ENCODE assay signal across 12 mouse cellular contexts in genomic region chr14:24875934-24876333, GRCm38 (mm10).
DNase-seq lines count a peak whose midpoint lies in the region; ATAC-seq and TF ChIP-seq lines count a peak whose summit lies in the region.
"Had no signal": no experiment of that assay in that cellular context is flagged by ENCODE, and none has a peak within 500 bp of the region (broad histone marks: within the 10 kb centered on the region; RNA-seq: fewer than 3 reads in every experiment).

No protein-coding gene starts in this region.

- H3K9me3 ChIP-seq in hindbrain, embryonic 11.5 days (ENCODE audit: control insufficient read depth, low read length) = no peaks in the 10 kb centered on the region
- no peaks in the 10 kb centered on the region for H3K9me3 ChIP-seq in hindbrain, embryonic 12.5 days (replicated peaks)
- H3K9me3 ChIP-seq in forebrain, embryonic 13.5 days (replicated peaks) = no peaks in the 10 kb centered on the region
- H3K9me3 ChIP-seq in midbrain, embryonic 14.5 days (ENCODE audit: control insufficient read depth, low read length) = no peaks in the 10 kb centered on the region
- H3K9me3 ChIP-seq: embryonic facial prominence, embryonic 15.5 days had no signal

- WGBS in cerebellum, adult 2 months = 66% methylated on average over 6 of the region's 6 CpGs
- WGBS in hindbrain, embryonic 11.5 days = 70% methylated on average over 6 of the region's 6 CpGs
- WGBS in hindbrain, embryonic 12.5 days = 72% methylated on average over 6 of the region's 6 CpGs
- 69% methylated on average over 6 of the region's 6 CpGs for WGBS in forebrain, embryonic 13.5 days
- 76% methylated on average over 6 of the region's 6 CpGs for WGBS in midbrain, embryonic 14.5 days

- no peak for ATAC-seq in hindbrain, embryonic 11.5 days (ENCODE audit: low FRiP score)
- ATAC-seq in hindbrain, embryonic 12.5 days (ENCODE audit: low FRiP score) = no peak
- no peak for ATAC-seq in forebrain, embryonic 13.5 days
- no peak for ATAC-seq in midbrain, embryonic 14.5 days (ENCODE audit: low FRiP score, low TSS enrichment)
- no peak for ATAC-seq in erythroblast, adult 5-6 weeks (replicated peaks; ENCODE audit: low FRiP score, poor library complexity, severe bottlenecking)

- no peaks in the 10 kb centered on the region for H3K36me3 ChIP-seq in hindbrain, embryonic 11.5 days (ENCODE audit: control insufficient read depth, insufficient read depth, low read length)
- H3K36me3 ChIP-seq in hindbrain, embryonic 12.5 days = no peaks in the 10 kb centered on the region
- no peaks in the 10 kb centered on the region for H3K36me3 ChIP-seq in forebrain, embryonic 13.5 days (ENCODE audit: poor library complexity, severe bottlenecking)
- H3K36me3 ChIP-seq in midbrain, embryonic 14.5 days (ENCODE audit: control insufficient read depth, insufficient read depth, low read length) = no peaks in the 10 kb centered on the region
- H3K36me3 ChIP-seq: embryonic facial prominence, embryonic 15.5 days had no signal

- peak; percentile 27 to 32 for DNase-seq in cerebellum, adult 2 months
- DNase-seq in cerebellum, adult 9-11 months = no peak
- DNase-seq in hindbrain, embryonic 11.5 days (ENCODE audit: low spot score) = no peak
- peak; percentile 64 for DNase-seq in midbrain, embryonic 14.5 days
- no peak for DNase-seq in layer of hippocampus, adult 9-10 months (ENCODE audit: low spot score)
- DNase-seq: adrenal gland, postnatal 36 days; kidney, adult 2 months; thymus, adult 18-20 months had no signal

- H3K4me2 ChIP-seq in hindbrain, embryonic 11.5 days (replicated peaks; ENCODE audit: low read depth, low read length) = no peak overlapping the region
- no peak overlapping the region for H3K4me2 ChIP-seq in hindbrain, embryonic 12.5 days (replicated peaks)
- no peak overlapping the region for H3K4me2 ChIP-seq in forebrain, embryonic 13.5 days
- H3K4me2 ChIP-seq in midbrain, embryonic 14.5 days (ENCODE audit: low read length) = no peak overlapping the region
- H3K4me2 ChIP-seq: embryonic facial prominence, embryonic 15.5 days had no signal

- TF ChIP-seq CTCF in cerebellum, adult 2 months (IDR thresholded peaks at IDR 0.05; ENCODE audit: borderline replicate concordance, insufficient read depth, low read depth, low read length) = peak; percentile 24; the same call in 1 of the 2 replicates

- no peak overlapping the region for H3K9ac ChIP-seq in hindbrain, embryonic 11.5 days (ENCODE audit: low read depth, low read length)
- no peak overlapping the region for H3K9ac ChIP-seq in hindbrain, embryonic 12.5 days
- no peak overlapping the region for H3K9ac ChIP-seq in forebrain, embryonic 13.5 days
- H3K9ac ChIP-seq in midbrain, embryonic 14.5 days (replicated peaks; ENCODE audit: low read length) = no peak overlapping the region
- H3K9ac ChIP-seq: embryonic facial prominence, embryonic 15.5 days had no signal

- H3K4me1 ChIP-seq in cerebellum, adult 2 months (ENCODE audit: control insufficient read depth, insufficient read depth, low read length) = peaks cover 19% of the 10 kb centered on the region
- no peaks in the 10 kb centered on the region; the same call in 1 of the 2 replicates for H3K4me1 ChIP-seq in hindbrain, embryonic 11.5 days (replicated peaks; ENCODE audit: control insufficient read depth, insufficient read depth, low read length)
- H3K4me1 ChIP-seq in hindbrain, embryonic 12.5 days = peaks cover 22% of the 10 kb centered on the region
- peaks cover 35% of the 10 kb centered on the region for H3K4me1 ChIP-seq in forebrain, embryonic 13.5 days
- H3K4me1 ChIP-seq in midbrain, embryonic 14.5 days (ENCODE audit: control insufficient read depth, insufficient read depth, low read length) = peaks cover 16% of the 10 kb centered on the region

- no peak overlapping the region for H3K4me3 ChIP-seq in cerebellum, adult 2 months (replicated peaks; ENCODE audit: insufficient read depth, low read depth, low read length)
- no peak overlapping the region for H3K4me3 ChIP-seq in hindbrain, embryonic 11.5 days (ENCODE audit: low read depth, low read length)
- no peak overlapping the region for H3K4me3 ChIP-seq in hindbrain, embryonic 12.5 days
- H3K4me3 ChIP-seq in forebrain, embryonic 13.5 days = no peak overlapping the region
- H3K4me3 ChIP-seq in midbrain, embryonic 14.5 days (replicated peaks; ENCODE audit: low read depth, low read length) = no peak overlapping the region
- H3K4me3 ChIP-seq: embryonic facial prominence, embryonic 15.5 days had no signal

- H3K27ac ChIP-seq in cerebellum, adult 2 months (ENCODE audit: insufficient read depth, low read length) = no peak overlapping the region
- H3K27ac ChIP-seq in hindbrain, embryonic 11.5 days (ENCODE audit: low read depth, low read length) = peak overlapping the region; percentile 39; the same call in 1 of the 2 replicates
- H3K27ac ChIP-seq in hindbrain, embryonic 12.5 days = no peak overlapping the region
- peak overlapping the region; percentile 27; the same call in 1 of the 2 replicates for H3K27ac ChIP-seq in forebrain, embryonic 13.5 days
- H3K27ac ChIP-seq in midbrain, embryonic 14.5 days (replicated peaks; ENCODE audit: low read depth, low read length) = peak overlapping the region; percentile 55
- H3K27ac ChIP-seq: embryonic facial prominence, embryonic 15.5 days had no signal

- no peak for TF ChIP-seq POLR2A in cerebellum, adult 2 months (IDR thresholded peaks at IDR 0.05; ENCODE audit: borderline replicate concordance, insufficient read depth, low read length)

- H3K27me3 ChIP-seq in cerebellum, adult 2 months (ENCODE audit: control insufficient read depth, insufficient read depth, low read length) = no peaks in the 10 kb centered on the region
- no peaks in the 10 kb centered on the region for H3K27me3 ChIP-seq in hindbrain, embryonic 11.5 days (ENCODE audit: control insufficient read depth, insufficient read depth, low read length)
- H3K27me3 ChIP-seq in hindbrain, embryonic 12.5 days = no peaks in the 10 kb centered on the region
- no peaks in the 10 kb centered on the region for H3K27me3 ChIP-seq in forebrain, embryonic 13.5 days
- no peaks in the 10 kb centered on the region for H3K27me3 ChIP-seq in midbrain, embryonic 14.5 days (ENCODE audit: control insufficient read depth, insufficient read depth, low read length)
- H3K27me3 ChIP-seq: embryonic facial prominence, embryonic 15.5 days had no signal

Comparison
In these comparisons a context has a peak if more than half of its experiments do, and no peak if none do; other contexts are left out.
1. DNase-seq: peak in cerebellum, adult 2 months (2 of 2) and midbrain, embryonic 14.5 days (single experiment); none in cerebellum, adult 9-11 months (single experiment), hindbrain, embryonic 11.5 days (single experiment) and layer of hippocampus, adult 9-10 months (single experiment).
2. H3K27ac ChIP-seq: peak in hindbrain, embryonic 11.5 days (single experiment), forebrain, embryonic 13.5 days (single experiment) and midbrain, embryonic 14.5 days (single experiment); none in cerebellum, adult 2 months (single experiment) and hindbrain, embryonic 12.5 days (single experiment).